Mouse (Mus musculus): Measurements from ENCODE around the gene Xxylt1. TPM values are rescaled to one million over a fixed set of nuclear protein-coding genes. Genes with fewer than 3 reads are reported as not detected.

The Xxylt1 gene
- total and polyA plus RNA-seq, 3 experiments, result 21.5 to 45.7 (median 35.1) TPM

GRCm38 (mm10) chr16:30923899-30924298, 157.3 kb downstream of the Xxylt1 start:
- in situ Hi-C loops (cut with MboI; ENCODE audit: low pct_ligation_motif_present, low pct_unique_long_range_greater_than_20kb, low sequenced_read_pairs), result no loop called here
- Histone ChIP-seq H3K4me3 (replicated peaks in 1 of 3; ENCODE audit: low read depth in 2 of 3, low read length in 2 of 3, poor library complexity in 1 of 3) (no peak overlapping the region), H3K27me3 (replicated peaks) (no peaks in the 10 kb centered on the region), H3K36me3 (replicated peaks in 1 of 2; ENCODE audit: control insufficient read depth in 1 of 2, insufficient read depth in 1 of 2, low read length in 1 of 2) (peaks cover 0 to 11% of the 10 kb centered on the region in 2 experiments), H3K4me2 (ENCODE audit: insufficient read depth, low read depth, poor library complexity, severe bottlenecking) (no peak overlapping the region), H3K27ac (ENCODE audit: insufficient read depth, low read depth) (no peak overlapping the region), H3K79me2 (replicated peaks; ENCODE audit: control insufficient read depth, extremely low read depth, insufficient read depth, poor library complexity, severe bottlenecking) (no peaks in the 10 kb centered on the region), H3K4me1 (ENCODE audit: control insufficient read depth in 1 of 2, insufficient read depth in 2 of 2) (peaks cover 8 to 23% of the 10 kb centered on the region in 2 experiments), H3K9ac (ENCODE audit: insufficient read depth, low read depth) (no peak overlapping the region), H3K9me3 (replicated peaks; ENCODE audit: low read length) (peaks cover 17% of the 10 kb centered on the region)
- no peak for TF ChIP-seq MXI1 (IDR thresholded peaks at IDR 0.05; ENCODE audit: low read depth, low read length)
- TF ChIP-seq NRF1 (IDR thresholded peaks at IDR 0.05; ENCODE audit: low read depth, low read length), result no peak
- no peak for TF ChIP-seq USF2 (conservative IDR thresholded peaks at IDR 0.05; ENCODE audit: low read depth, low read length)
- no peak for TF ChIP-seq POLR2AphosphoS2 (IDR thresholded peaks at IDR 0.05; ENCODE audit: low read depth, low read length)
- no peak for TF ChIP-seq MAZ (IDR thresholded peaks at IDR 0.05; ENCODE audit: low read depth, low read length)
- TF ChIP-seq ETS1 (conservative IDR thresholded peaks at IDR 0.05; ENCODE audit: low read depth, low read length), result no peak
- TF ChIP-seq EP300 (IDR thresholded peaks at IDR 0.05; ENCODE audit: low read length), result no peak
- no peak for TF ChIP-seq RCOR1 (conservative IDR thresholded peaks at IDR 0.05; ENCODE audit: low read depth, low read length)
- DNase-seq (ENCODE audit: extremely low read depth), result no peak
- dilution Hi-C loops (cut with MboI; ENCODE audit: extremely low pct_ligation_motif_present, extremely low pct_unique_long_range_greater_than_20kb, low sequenced_read_pairs), result no loop called here

GRCm38 (mm10) chr16:30922548-30922947, 158.7 kb downstream of the Xxylt1 start:
- dilution Hi-C loops (cut with MboI; ENCODE audit: extremely low pct_ligation_motif_present, extremely low pct_unique_long_range_greater_than_20kb, low sequenced_read_pairs) (no loop called here), in situ Hi-C loops (cut with MboI; ENCODE audit: low pct_ligation_motif_present, low pct_unique_long_range_greater_than_20kb, low sequenced_read_pairs) (no loop called here)
- Histone ChIP-seq H3K36me3 (replicated peaks in 1 of 2; ENCODE audit: control insufficient read depth in 1 of 2, insufficient read depth in 1 of 2, low read length in 1 of 2) (peaks cover 0 to 11% of the 10 kb centered on the region in 2 experiments), H3K4me1 (ENCODE audit: control insufficient read depth in 1 of 2, insufficient read depth in 2 of 2) (peaks cover 8 to 23% of the 10 kb centered on the region in 2 experiments), H3K27me3 (replicated peaks) (no peaks in the 10 kb centered on the region), H3K79me2 (replicated peaks; ENCODE audit: control insufficient read depth, extremely low read depth, insufficient read depth, poor library complexity, severe bottlenecking) (no peaks in the 10 kb centered on the region), H3K4me2 (ENCODE audit: insufficient read depth, low read depth, poor library complexity, severe bottlenecking) (no peak overlapping the region), H3K27ac (ENCODE audit: insufficient read depth, low read depth) (no peak overlapping the region), H3K4me3 (replicated peaks in 1 of 3; ENCODE audit: low read depth in 2 of 3, low read length in 2 of 3, poor library complexity in 1 of 3) (no peak overlapping the region), H3K9ac (ENCODE audit: insufficient read depth, low read depth) (no peak overlapping the region), H3K9me3 (replicated peaks; ENCODE audit: low read length) (peaks cover 21% of the 10 kb centered on the region)
- peak; percentile 71 for TF ChIP-seq MAFK (IDR thresholded peaks at IDR 0.05; ENCODE audit: insufficient replicate concordance, low read length)
- TF ChIP-seq MAZ (IDR thresholded peaks at IDR 0.05; ENCODE audit: low read depth, low read length), result no peak
- DNase-seq (ENCODE audit: extremely low read depth), result peak; percentile 22

GRCm38 (mm10) chr16:30918866-30919265, 162.4 kb downstream of the Xxylt1 start:
- peaks cover 5 to 14% of the 10 kb centered on the region in 2 experiments for H3K4me1 ChIP-seq (ENCODE audit: control insufficient read depth in 1 of 2, insufficient read depth in 2 of 2)
- H3K4me3 ChIP-seq (replicated peaks in 1 of 3; ENCODE audit: low read depth in 2 of 3, low read length in 2 of 3, poor library complexity in 1 of 3), result no peak overlapping the region
- dilution Hi-C loops (cut with MboI; ENCODE audit: extremely low pct_ligation_motif_present, extremely low pct_unique_long_range_greater_than_20kb, low sequenced_read_pairs) (no loop called here), in situ Hi-C loops (cut with MboI; ENCODE audit: low pct_ligation_motif_present, low pct_unique_long_range_greater_than_20kb, low sequenced_read_pairs) (no loop called here)
- DNase-seq (ENCODE audit: extremely low read depth), result no peak
- H3K9ac ChIP-seq (ENCODE audit: insufficient read depth, low read depth), result no peak overlapping the region
- no peaks in the 10 kb centered on the region for H3K27me3 ChIP-seq (replicated peaks)
- no peaks in the 10 kb centered on the region for H3K79me2 ChIP-seq (replicated peaks; ENCODE audit: control insufficient read depth, extremely low read depth, insufficient read depth, poor library complexity, severe bottlenecking)
- H3K4me2 ChIP-seq (ENCODE audit: insufficient read depth, low read depth, poor library complexity, severe bottlenecking), result no peak overlapping the region
- H3K27ac ChIP-seq (ENCODE audit: insufficient read depth, low read depth), result no peak overlapping the region
- TF ChIP-seq SMC3 (IDR thresholded peaks at IDR 0.05; ENCODE audit: low read depth, low read length) (no peak), EP300 (IDR thresholded peaks at IDR 0.05; ENCODE audit: low read length) (no peak), MEF2A (IDR thresholded peaks at IDR 0.05; ENCODE audit: borderline replicate concordance, low read depth, low read length) (no peak), IRF4 (IDR thresholded peaks at IDR 0.05; ENCODE audit: low read depth, low read length) (no peak), PAX5 (IDR thresholded peaks at IDR 0.05; ENCODE audit: low read length) (no peak), JUN (IDR thresholded peaks at IDR 0.05; ENCODE audit: insufficient read depth, low read depth, low read length) (no peak), USF2 (conservative IDR thresholded peaks at IDR 0.05; ENCODE audit: low read depth, low read length) (no peak), JUND (conservative IDR thresholded peaks at IDR 0.05; ENCODE audit: low read depth, low read length) (no peak), ELF1 (IDR thresholded peaks at IDR 0.05; ENCODE audit: low read depth, low read length) (no peak), MAZ (IDR thresholded peaks at IDR 0.05; ENCODE audit: low read depth, low read length) (no peak), KAT2A (IDR thresholded peaks at IDR 0.05; ENCODE audit: insufficient replicate concordance, low read length) (no peak), RAD21 (IDR thresholded peaks at IDR 0.05; ENCODE audit: low read depth, low read length) (no peak), ZC3H11A (IDR thresholded peaks at IDR 0.05; ENCODE audit: low read depth, low read length) (no peak), USF1 (IDR thresholded peaks at IDR 0.05; ENCODE audit: low read depth, low read length) (no peak), NRF1 (IDR thresholded peaks at IDR 0.05; ENCODE audit: low read depth, low read length) (no peak), SIN3A (IDR thresholded peaks at IDR 0.05; ENCODE audit: low read length) (no peak)
- H3K9me3 ChIP-seq (replicated peaks; ENCODE audit: low read length), result peaks cover 22% of the 10 kb centered on the region
- peaks cover 0 to 11% of the 10 kb centered on the region in 2 experiments for H3K36me3 ChIP-seq (replicated peaks in 1 of 2; ENCODE audit: control insufficient read depth in 1 of 2, insufficient read depth in 1 of 2, low read length in 1 of 2)
